ENCODE assay signal across 8 mouse cellular contexts in genomic region chr11:58199229-58200037, GRCm38 (mm10). TPM values are rescaled to one million over a fixed set of nuclear protein-coding genes. Genes with fewer than 3 reads are reported as not detected.
DNase-seq lines count a peak whose midpoint lies in the region; ATAC-seq and TF ChIP-seq lines count a peak whose summit lies in the region.
"Not testable (repeated sequence)": the region's sequence is repeated elsewhere in the genome, so short reads cannot be mapped to it uniquely, and the experiment has no call there.

Igtp (plus strand) TSS chr11:58199556.
Irgm2 (plus strand) TSS chr11:58199618.

- TF ChIP-seq CTCF in left cerebral cortex, adult 2 months (IDR thresholded peaks at IDR 0.05) = not testable (repeated sequence)

- peak within 1 kb of the TSS; percentile 36 for H3K9ac ChIP-seq in hindbrain, embryonic 15.5 days

- peak within 1 kb of the TSS; percentile 64 for H3K4me2 ChIP-seq in hindbrain, embryonic 15.5 days

- H3K4me3 ChIP-seq in hindbrain, embryonic 15.5 days = peak within 1 kb of the TSS; percentile 43
- peak within 1 kb of the TSS; percentile 82 for H3K4me3 ChIP-seq in left cerebral cortex, adult 2 months

- 14% methylated on average over 14 of the region's 15 CpGs for WGBS in hindbrain, embryonic 15.5 days

- H3K36me3 ChIP-seq in hindbrain, embryonic 15.5 days = not testable (repeated sequence)

- H3K9me3 ChIP-seq in hindbrain, embryonic 15.5 days = not testable (repeated sequence)

- H3K4me1 ChIP-seq in hindbrain, embryonic 15.5 days (replicated peaks) = not testable (repeated sequence)

- peak; percentile 59 for DNase-seq in MN1 (ENCODE audit: low spot score)
- DNase-seq in gastrocnemius, adult 8-10 months (ENCODE audit: low spot score in 2 of 2) = peak; percentile 71 to 74
- peak; percentile 30 to 46 for DNase-seq in left cerebral cortex, adult 2 months (ENCODE audit: extremely low spot score in 1 of 2, low spot score in 2 of 2)
- DNase-seq in retina, postnatal 1 day = peak; percentile 67
- peak; percentile 90 for DNase-seq in thymus, postnatal 4 days

- H3K27me3 ChIP-seq in hindbrain, embryonic 15.5 days = not testable (repeated sequence)

- not testable (repeated sequence) for H3K27ac ChIP-seq in hindbrain, embryonic 15.5 days (replicated peaks)
- H3K27ac ChIP-seq in left cerebral cortex, adult 2 months = peak within 1 kb of the TSS; percentile 87

- ATAC-seq in common myeloid progenitor, adult 5-6 weeks (replicated peaks; ENCODE audit: low read depth, poor library complexity, severe bottlenecking) = peak; percentile 98
- not testable (repeated sequence) for ATAC-seq in hindbrain, embryonic 15.5 days (ENCODE audit: low FRiP score, low read depth)
- peak; percentile 100 for ATAC-seq in megakaryocyte, adult 5-6 weeks (ENCODE audit: poor library complexity, severe bottlenecking)

- intact Hi-C loops in left cerebral cortex, adult 2 months (cut with DNase I) = loop anchor here (5.0 kb wide), 1 partner anchor 103 kb away; no protein-coding TSS in a partner anchor

RNA-seq across cellular contexts. Expression of gene Igtp, which starts in this region (rescaled TPM):
- 15.2 and 15.4 TPM in 2 replicates for total RNA-seq in common myeloid progenitor, adult 5-6 weeks (2017)
- 1 to 10 TPM; 7.9 to 9.9 (median 8.3) TPM for total RNA-seq in gastrocnemius, adult 8-10 months (2022)
- polyA plus RNA-seq in hindbrain, embryonic 15.5 days (2015; fragmentation: Nextera tagmentation; extraction: Ambion mirVana) = 2.2 and 3.3 TPM in 2 replicates
- total RNA-seq in left cerebral cortex, adult 2 months (2021) = 1 to 10 TPM; 3.6 to 4.2 TPM
- total RNA-seq in megakaryocyte, adult 5-6 weeks (2015) = 21.0 and 23.8 TPM in 2 replicates
- total RNA-seq in megakaryocyte, adult 5-6 weeks (2017) = 14.0 and 16.0 TPM in 2 replicates

RNA-seq across cellular contexts. Expression of gene Irgm2, which starts in this region (rescaled TPM):
- total RNA-seq in common myeloid progenitor, adult 5-6 weeks (2017) = 4.6 and 7.8 TPM in 2 replicates
- 10 to 100 TPM in 2 of 4 experiments, 1 to 10 TPM in 2; 8.3 to 11.3 (median 9.9) TPM for total RNA-seq in gastrocnemius, adult 8-10 months (2022)
- polyA plus RNA-seq in hindbrain, embryonic 15.5 days (2015; fragmentation: Nextera tagmentation; extraction: Ambion mirVana) = 1.3 and 1.8 TPM in 2 replicates
- 1 to 10 TPM; 2.2 to 2.8 TPM for total RNA-seq in left cerebral cortex, adult 2 months (2021)
- 19.7 and 23.3 TPM in 2 replicates for total RNA-seq in megakaryocyte, adult 5-6 weeks (2015)
- total RNA-seq in megakaryocyte, adult 5-6 weeks (2017) = 18.2 and 18.7 TPM in 2 replicates

Comparison
In these comparisons a context has a peak if more than half of its experiments do, and no peak if none do; other contexts are left out.
1. DNase-seq: peak in every context shown above with its lines; median percentile 90 in thymus, postnatal 4 days; 72 in gastrocnemius, adult 8-10 months; 67 in retina, postnatal 1 day; 59 in MN1; 38 in left cerebral cortex, adult 2 months.